Mouse (Mus musculus): Measurements from ENCODE around the gene Adcy5. TPM values are rescaled to one million over a fixed set of nuclear protein-coding genes. Genes with fewer than 3 reads are reported as not detected.

The Adcy5 gene
- total and polyA plus RNA-seq, 3 experiments = 0.05 TPM; not detected in 2

GRCm38 (mm10) chr16:35216826-35217491 lies 62.3 kb downstream of the Adcy5 start:
- peaks cover 19% of the 10 kb centered on the region for H3K27me3 ChIP-seq (ENCODE audit: insufficient read depth, low read length)
- ATAC-seq (ENCODE audit: extremely low read depth, insufficient number of reproducible peaks, low FRiP score, poor library complexity, severe bottlenecking) (no peak), DNase-seq (ENCODE audit: low spot score) (no peak)
- H3K9me3 ChIP-seq (replicated peaks) = no peaks in the 10 kb centered on the region
- H3K4me3 ChIP-seq (ENCODE audit: low read depth, low read length) = no peak overlapping the region
- no peaks in the 10 kb centered on the region for H3K36me3 ChIP-seq (replicated peaks)
- TF ChIP-seq GATA2 (IDR thresholded peaks at IDR 0.05; ENCODE audit: borderline replicate concordance, low read depth, low read length) (no peak), CTCF (IDR thresholded peaks at IDR 0.05; ENCODE audit: low read depth, low read length) (no peak), TAL1 (conservative IDR thresholded peaks at IDR 0.05; ENCODE audit: low read depth, low read length) (no peak), POLR2AphosphoS5 (IDR thresholded peaks at IDR 0.05; ENCODE audit: insufficient replicate concordance, low read depth, low read length) (no peak), GATA1 (IDR thresholded peaks at IDR 0.05; ENCODE audit: borderline replicate concordance, low read length) (no peak)
- no peaks in the 10 kb centered on the region for H3K4me1 ChIP-seq (ENCODE audit: insufficient read depth, low read depth, low read length)

DNA sequence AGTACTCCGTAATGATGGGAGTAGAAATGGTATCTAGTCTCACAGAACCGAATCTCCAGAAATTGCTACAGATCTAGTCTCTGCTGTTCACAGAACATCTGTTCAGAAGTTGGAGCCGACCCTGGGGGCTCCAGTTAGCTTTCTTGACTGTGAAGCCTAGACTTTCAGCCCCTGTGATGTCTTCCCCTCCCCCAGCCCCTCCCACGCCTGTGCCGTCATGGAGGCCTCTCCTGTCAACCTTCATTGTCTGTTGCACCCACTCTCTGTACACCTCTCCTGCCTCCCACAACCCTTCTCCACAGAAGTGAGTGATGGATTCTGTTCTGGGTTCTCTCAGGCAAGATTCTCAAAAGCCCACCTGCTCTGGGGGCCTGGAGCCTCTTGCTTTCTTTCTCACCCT lies 65.7 kb downstream of the Adcy5 start:
- TF ChIP-seq GATA2 (IDR thresholded peaks at IDR 0.05; ENCODE audit: borderline replicate concordance, low read depth, low read length) (no peak), GATA1 (IDR thresholded peaks at IDR 0.05; ENCODE audit: borderline replicate concordance, low read length) (no peak), POLR2AphosphoS5 (IDR thresholded peaks at IDR 0.05; ENCODE audit: insufficient replicate concordance, low read depth, low read length) (no peak), TAL1 (conservative IDR thresholded peaks at IDR 0.05; ENCODE audit: low read depth, low read length) (no peak), CTCF (IDR thresholded peaks at IDR 0.05; ENCODE audit: low read depth, low read length) (no peak)
- Histone ChIP-seq H3K4me1 (ENCODE audit: insufficient read depth, low read depth, low read length) (no peaks in the 10 kb centered on the region), H3K36me3 (replicated peaks) (no peaks in the 10 kb centered on the region), H3K4me3 (ENCODE audit: low read depth, low read length) (no peak overlapping the region), H3K9me3 (replicated peaks) (no peaks in the 10 kb centered on the region), H3K27me3 (ENCODE audit: insufficient read depth, low read length) (peaks cover 30% of the 10 kb centered on the region)
- DNase-seq (ENCODE audit: low spot score) (no peak), ATAC-seq (ENCODE audit: extremely low read depth, insufficient number of reproducible peaks, low FRiP score, poor library complexity, severe bottlenecking) (no peak)

GRCm38 (mm10) chr16:35221581-35221980 lies 66.9 kb downstream of the Adcy5 start:
- TF ChIP-seq TAL1 (conservative IDR thresholded peaks at IDR 0.05; ENCODE audit: low read depth, low read length) (no peak), CTCF (IDR thresholded peaks at IDR 0.05; ENCODE audit: low read depth, low read length) (no peak), POLR2AphosphoS5 (IDR thresholded peaks at IDR 0.05; ENCODE audit: insufficient replicate concordance, low read depth, low read length) (no peak), GATA1 (IDR thresholded peaks at IDR 0.05; ENCODE audit: borderline replicate concordance, low read length) (no peak)
- DNase-seq (ENCODE audit: low spot score) (no peak), ATAC-seq (ENCODE audit: extremely low read depth, insufficient number of reproducible peaks, low FRiP score, poor library complexity, severe bottlenecking) (no peak)
- peaks cover 33% of the 10 kb centered on the region for H3K27me3 ChIP-seq (ENCODE audit: insufficient read depth, low read length)
- no peak overlapping the region for H3K4me3 ChIP-seq (ENCODE audit: low read depth, low read length)
- no peaks in the 10 kb centered on the region for H3K36me3 ChIP-seq (replicated peaks)
- H3K9me3 ChIP-seq (replicated peaks) = no peaks in the 10 kb centered on the region
- no peaks in the 10 kb centered on the region for H3K4me1 ChIP-seq (ENCODE audit: insufficient read depth, low read depth, low read length)

DNA sequence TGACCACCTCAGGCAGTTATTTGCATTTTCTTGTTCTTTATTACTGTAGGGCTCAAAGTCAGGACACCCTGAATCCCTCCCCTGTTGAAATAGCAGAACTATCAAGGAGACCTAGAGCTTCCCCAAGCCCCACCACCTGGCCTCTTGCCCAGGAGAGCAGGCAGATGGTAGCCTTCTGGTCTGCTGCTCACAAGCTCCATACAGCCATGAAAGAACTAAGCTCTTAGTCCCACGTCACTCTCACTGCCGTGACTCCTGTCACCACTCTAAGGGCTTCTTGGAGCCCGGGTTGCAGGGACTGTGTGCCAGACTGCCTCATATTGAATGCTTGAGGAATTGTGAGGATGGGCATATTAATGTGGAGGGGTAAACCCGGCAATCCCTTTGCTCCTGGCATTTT lies 69.3 kb downstream of the Adcy5 start:
- H3K27me3 ChIP-seq (ENCODE audit: insufficient read depth, low read length) = peaks cover 34% of the 10 kb centered on the region
- no peaks in the 10 kb centered on the region for H3K4me1 ChIP-seq (ENCODE audit: insufficient read depth, low read depth, low read length)
- TF ChIP-seq CTCF (IDR thresholded peaks at IDR 0.05; ENCODE audit: low read depth, low read length) (no peak), GATA1 (IDR thresholded peaks at IDR 0.05; ENCODE audit: borderline replicate concordance, low read length) (no peak), POLR2AphosphoS5 (IDR thresholded peaks at IDR 0.05; ENCODE audit: insufficient replicate concordance, low read depth, low read length) (no peak), TAL1 (conservative IDR thresholded peaks at IDR 0.05; ENCODE audit: low read depth, low read length) (no peak), GATA2 (IDR thresholded peaks at IDR 0.05; ENCODE audit: borderline replicate concordance, low read depth, low read length) (no peak)
- ATAC-seq (ENCODE audit: extremely low read depth, insufficient number of reproducible peaks, low FRiP score, poor library complexity, severe bottlenecking) = no peak
- no peaks in the 10 kb centered on the region for H3K9me3 ChIP-seq (replicated peaks)
- no peak overlapping the region for H3K4me3 ChIP-seq (ENCODE audit: low read depth, low read length)
- DNase-seq (ENCODE audit: low spot score) = no peak
- H3K36me3 ChIP-seq (replicated peaks) = no peaks in the 10 kb centered on the region

DNA sequence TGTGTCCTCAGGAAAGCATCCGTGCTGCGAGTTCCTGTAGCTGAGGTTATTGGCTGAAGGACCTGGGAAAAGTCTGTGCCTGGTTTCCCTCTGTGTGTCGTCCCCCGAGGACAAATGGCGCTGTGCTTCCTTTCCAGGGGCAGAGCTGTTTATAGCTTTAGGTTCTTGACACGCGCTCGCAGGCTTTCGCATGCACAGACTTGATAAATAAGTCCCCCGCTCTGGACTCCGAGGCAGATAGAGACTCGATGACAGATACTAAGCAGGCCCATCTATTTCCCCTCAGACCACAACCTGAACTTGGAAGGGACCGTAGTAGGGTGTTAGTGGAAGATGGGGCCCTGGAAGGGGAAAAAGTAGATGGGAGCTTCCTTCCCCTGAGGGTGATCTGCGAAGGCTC lies 70.0 kb downstream of the Adcy5 start:
- ATAC-seq (ENCODE audit: extremely low read depth, insufficient number of reproducible peaks, low FRiP score, poor library complexity, severe bottlenecking) (no peak), DNase-seq (ENCODE audit: low spot score) (no peak)
- no peak overlapping the region for H3K4me3 ChIP-seq (ENCODE audit: low read depth, low read length)
- no peak for TF ChIP-seq CTCF (IDR thresholded peaks at IDR 0.05; ENCODE audit: low read depth, low read length)
- TF ChIP-seq TAL1 (conservative IDR thresholded peaks at IDR 0.05; ENCODE audit: low read depth, low read length) = no peak
- no peak for TF ChIP-seq POLR2AphosphoS5 (IDR thresholded peaks at IDR 0.05; ENCODE audit: insufficient replicate concordance, low read depth, low read length)
- TF ChIP-seq GATA2 (IDR thresholded peaks at IDR 0.05; ENCODE audit: borderline replicate concordance, low read depth, low read length) = no peak
- no peak for TF ChIP-seq GATA1 (IDR thresholded peaks at IDR 0.05; ENCODE audit: borderline replicate concordance, low read length)
- H3K4me1 ChIP-seq (ENCODE audit: insufficient read depth, low read depth, low read length) = no peaks in the 10 kb centered on the region
- H3K27me3 ChIP-seq (ENCODE audit: insufficient read depth, low read length) = peaks cover 34% of the 10 kb centered on the region
- H3K36me3 ChIP-seq (replicated peaks) = no peaks in the 10 kb centered on the region
- no peaks in the 10 kb centered on the region for H3K9me3 ChIP-seq (replicated peaks)

- DNase-seq (ENCODE audit: low spot score) (no peak), ATAC-seq (ENCODE audit: extremely low read depth, insufficient number of reproducible peaks, low FRiP score, poor library complexity, severe bottlenecking) (no peak)
- Histone ChIP-seq H3K4me3 (ENCODE audit: low read depth, low read length) (no peak overlapping the region), H3K27me3 (ENCODE audit: insufficient read depth, low read length) (peaks cover 35% of the 10 kb centered on the region), H3K36me3 (replicated peaks) (no peaks in the 10 kb centered on the region), H3K9me3 (replicated peaks) (no peaks in the 10 kb centered on the region), H3K4me1 (ENCODE audit: insufficient read depth, low read depth, low read length) (no peaks in the 10 kb centered on the region)
- TF ChIP-seq GATA1 (IDR thresholded peaks at IDR 0.05; ENCODE audit: borderline replicate concordance, low read length) (no peak), CTCF (IDR thresholded peaks at IDR 0.05; ENCODE audit: low read depth, low read length) (no peak), GATA2 (IDR thresholded peaks at IDR 0.05; ENCODE audit: borderline replicate concordance, low read depth, low read length) (no peak)
Measured at GRCm38 (mm10) chr16:35229582-35229981, 74.9 kb downstream of the Adcy5 start.
